Mouse (Mus musculus) spleen, adult 12 weeks (tissue): ENCODE measurements around the gene Arsg.

Source experiments
- DNase-seq: peaks from one replicate; pipeline ENCODE4 v3.0.0; 2022; ENCODE audit warnings: low spot score

The Arsg gene

GRCm38 (mm10) chr11:109495771-109496474, 22.7 kb downstream of the Arsg start:
- DNase-seq = peak; percentile 21

- no peak for DNase-seq
These were observed 23.4 kb downstream of the Arsg start for GRCm38 (mm10) chr11:109496475-109496993.

- DNase-seq = no peak
These were observed 24.0 kb downstream of the Arsg start for GRCm38 (mm10) chr11:109496996-109497714.

- no peak for DNase-seq
These were observed 24.8 kb downstream of the Arsg start for GRCm38 (mm10) chr11:109497990-109498389.

- DNase-seq = no peak
These were observed 27.0 kb downstream of the Arsg start for GRCm38 (mm10) chr11:109500206-109500605.

- DNase-seq = no peak
These were observed 31.8 kb downstream of the Arsg start for GRCm38 (mm10) chr11:109504977-109505376.

GRCm38 (mm10) chr11:109505823-109506222, 32.6 kb downstream of the Arsg start:
- no peak for DNase-seq

- DNase-seq = no peak
These were observed 33.9 kb downstream of the Arsg start for GRCm38 (mm10) chr11:109507068-109507467.

GRCm38 (mm10) chr11:109512995-109513675, 40.0 kb downstream of the Arsg start:
- no peak for DNase-seq

GRCm38 (mm10) chr11:109514064-109514612, 41.0 kb downstream of the Arsg start:
- no peak for DNase-seq

GRCm38 (mm10) chr11:109517330-109517729, 44.2 kb downstream of the Arsg start:
- no peak for DNase-seq

GRCm38 (mm10) chr11:109517816-109518215, 44.6 kb downstream of the Arsg start:
- DNase-seq = no peak

GRCm38 (mm10) chr11:109520958-109521357, 47.8 kb downstream of the Arsg start:
- DNase-seq = no peak

GRCm38 (mm10) chr11:109524869-109525268, 51.7 kb downstream of the Arsg start:
- no peak for DNase-seq

- DNase-seq = no peak
These were observed 52.4 kb downstream of the Arsg start for GRCm38 (mm10) chr11:109525571-109525970.

- DNase-seq = no peak
These were observed 56.9 kb downstream of the Arsg start for GRCm38 (mm10) chr11:109530030-109530429.

- DNase-seq = no peak
These were observed 62.8 kb downstream of the Arsg start for GRCm38 (mm10) chr11:109535966-109536365.

GRCm38 (mm10) chr11:109536939-109537338, 63.8 kb downstream of the Arsg start:
- DNase-seq = no peak

GRCm38 (mm10) chr11:109539290-109539689, 66.1 kb downstream of the Arsg start:
- no peak for DNase-seq

- DNase-seq = no peak
These were observed 70.3 kb downstream of the Arsg start for GRCm38 (mm10) chr11:109543466-109543865.

GRCm38 (mm10) chr11:109544432-109544831, 71.3 kb downstream of the Arsg start:
- no peak for DNase-seq

GRCm38 (mm10) chr11:109545265-109545664, 72.1 kb downstream of the Arsg start:
- DNase-seq = no peak
